ENCODE assay signal across 8 mouse cellular contexts in genomic region chr1:191470190-191470985, GRCm38 (mm10).
DNase-seq lines count a peak whose midpoint lies in the region; ATAC-seq lines count a peak whose summit lies in the region.

No protein-coding gene starts in this region.

- no peak overlapping the region; the same call in 1 of the 2 replicates for H3K4me2 ChIP-seq in forebrain, embryonic 12.5 days

- H3K36me3 ChIP-seq in forebrain, embryonic 12.5 days (replicated peaks), result no peaks in the 10 kb centered on the region

- H3K9me3 ChIP-seq in forebrain, embryonic 12.5 days, result no peaks in the 10 kb centered on the region

- peaks cover 11% of the 10 kb centered on the region for H3K4me1 ChIP-seq in forebrain, embryonic 12.5 days

- no peaks in the 10 kb centered on the region for H3K27me3 ChIP-seq in forebrain, embryonic 12.5 days

- no peak; the same call in 1 of the 2 replicates for ATAC-seq in forebrain, embryonic 12.5 days (ENCODE audit: low FRiP score)

- peak overlapping the region; percentile 10; the same call in 1 of the 2 replicates for H3K27ac ChIP-seq in forebrain, embryonic 12.5 days

- DNase-seq in kidney, adult 9 months, result peak; percentile 51
- DNase-seq in kidney, adult 18-20 months, result no peak
- peak; percentile 45 to 62 for DNase-seq in heart, postnatal 36 days
- peak; percentile 67 to 71 for DNase-seq in left cerebral cortex, postnatal 36 days (ENCODE audit: low spot score in 2 of 2)
- peak; percentile 76 to 80 for DNase-seq in right cerebral cortex, adult 2 months (ENCODE audit: low spot score in 2 of 2)
- no peak for DNase-seq in cerebellum, postnatal 36 days
- DNase-seq in testis, postnatal 14 days (ENCODE audit: low spot score), result no peak

- intact Hi-C loops in heart, postnatal 36 days (cut with DNase I), result loop anchor here (1.0 kb wide), 1 partner anchor 20 kb away; no protein-coding TSS in a partner anchor
- intact Hi-C loops in left cerebral cortex, postnatal 36 days (cut with DNase I), result loop anchor here (1.0 kb wide), 2 partner anchors 71 to 73 kb away; no protein-coding TSS in a partner anchor

- 30% methylated on average over 13 of the region's 13 CpGs for WGBS in forebrain, embryonic 12.5 days

- H3K9ac ChIP-seq in forebrain, embryonic 12.5 days, result no peak overlapping the region

- H3K4me3 ChIP-seq in forebrain, embryonic 12.5 days (replicated peaks), result no peak overlapping the region

Comparison
In these comparisons a context has a peak if more than half of its experiments do, and no peak if none do; other contexts are left out.
1. DNase-seq: peak in kidney, adult 9 months (single experiment), heart, postnatal 36 days (2 of 2), left cerebral cortex, postnatal 36 days (2 of 2) and right cerebral cortex, adult 2 months (2 of 2); none in kidney, adult 18-20 months (single experiment), cerebellum, postnatal 36 days (0 of 2) and testis, postnatal 14 days (single experiment).